Mouse (Mus musculus) MEL (cell line): ENCODE measurements around the gene Kcne2.

Experiments used
- CTCF ChIP-seq, 3 experiments: IDR thresholded peaks in 2 of 3; conservative IDR thresholded peaks in 1 of 3; 2 replicates each; pipeline ENCODE4 v1.5.1; 2011 to 2012; ENCODE audit warnings: low read length in 3 of 3, low read depth in 2 of 3, mild to moderate bottlenecking in 2 of 3, improper control_type of control experiment in 1 of 3, inconsistent platforms in 1 of 3, mixed read lengths in 1 of 3, moderate library complexity in 1 of 3; ENCODE audit not compliant: control insufficient read depth in 1 of 3, insufficient read depth in 1 of 3, poor library complexity in 1 of 3, severe bottlenecking in 1 of 3
- EP300 ChIP-seq, 2 experiments: IDR thresholded peaks; 2 replicates each; pipeline ENCODE4 v1.6.1; 2011; ENCODE audit warnings: improper control_type of control experiment in 2 of 2, low read length in 2 of 2, low read depth in 1 of 2, mild to moderate bottlenecking in 1 of 2
- HCFC1 ChIP-seq: IDR thresholded peaks from 2 replicates; pipeline ENCODE4 v1.6.1; 2012; ENCODE audit warnings: low read depth, mild to moderate bottlenecking, inconsistent platforms, low read length, improper control_type of control experiment, moderate library complexity
- MEF2A ChIP-seq: IDR thresholded peaks from 2 replicates; pipeline ENCODE4 v1.6.1; 2014; ENCODE audit warnings: low read depth, mild to moderate bottlenecking, inconsistent platforms, low read length, improper control_type of control experiment; ENCODE audit not compliant: poor library complexity, insufficient replicate concordance, severe bottlenecking; ENCODE audit errors: extremely low read depth
- TAL1 ChIP-seq: IDR thresholded peaks from 2 replicates; pipeline ENCODE4 v1.6.1; 2012; ENCODE audit warnings: mild to moderate bottlenecking, inconsistent platforms, low read length, moderate library complexity, mixed read lengths

DNA sequence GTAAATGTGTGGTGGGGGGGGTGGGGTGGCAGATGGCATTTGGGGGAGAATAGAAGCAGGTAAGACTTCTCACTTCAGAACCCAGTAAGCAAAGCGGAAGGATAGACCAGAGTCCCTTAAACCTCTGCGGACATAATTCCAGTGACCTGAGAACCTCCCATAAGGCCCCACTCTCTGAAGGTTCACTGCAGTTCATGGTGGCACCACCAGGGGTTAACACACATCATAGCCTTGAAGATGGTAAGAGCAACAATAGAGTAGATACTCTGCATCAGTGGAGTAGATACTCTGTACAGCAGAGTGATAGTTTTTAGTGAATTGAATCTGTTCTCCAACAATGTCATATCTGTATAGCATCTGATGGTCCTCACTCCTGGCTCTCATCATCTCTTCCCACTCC lies 13.3 kb downstream of the Kcne2 start:
- TF ChIP-seq CTCF (IDR thresholded peaks at IDR 0.05 in 2 of 3, conservative IDR thresholded peaks at IDR 0.05 in 1 of 3; ENCODE audit: control insufficient read depth in 1 of 3, insufficient read depth in 1 of 3, low read depth in 2 of 3, low read length in 3 of 3, poor library complexity in 1 of 3, severe bottlenecking in 1 of 3) (peak in 2 of 3 experiments; percentile 21 to 34; a peak in 3 of 6 replicates), TAL1 (no peak), MEF2A (no peak), EP300 (IDR thresholded peaks at IDR 0.05; ENCODE audit: low read depth in 1 of 2, low read length in 2 of 2) (no peak), HCFC1 (no peak)
